Mouse (Mus musculus): ENCODE results near the gene Gimap1.

The Gimap1 gene

GRCm38 (mm10) chr6:48739780-48740055, 864 bp downstream of the Gimap1 start:
- DNase-seq (ENCODE audit: low read depth, low spot score): no peak

DNA sequence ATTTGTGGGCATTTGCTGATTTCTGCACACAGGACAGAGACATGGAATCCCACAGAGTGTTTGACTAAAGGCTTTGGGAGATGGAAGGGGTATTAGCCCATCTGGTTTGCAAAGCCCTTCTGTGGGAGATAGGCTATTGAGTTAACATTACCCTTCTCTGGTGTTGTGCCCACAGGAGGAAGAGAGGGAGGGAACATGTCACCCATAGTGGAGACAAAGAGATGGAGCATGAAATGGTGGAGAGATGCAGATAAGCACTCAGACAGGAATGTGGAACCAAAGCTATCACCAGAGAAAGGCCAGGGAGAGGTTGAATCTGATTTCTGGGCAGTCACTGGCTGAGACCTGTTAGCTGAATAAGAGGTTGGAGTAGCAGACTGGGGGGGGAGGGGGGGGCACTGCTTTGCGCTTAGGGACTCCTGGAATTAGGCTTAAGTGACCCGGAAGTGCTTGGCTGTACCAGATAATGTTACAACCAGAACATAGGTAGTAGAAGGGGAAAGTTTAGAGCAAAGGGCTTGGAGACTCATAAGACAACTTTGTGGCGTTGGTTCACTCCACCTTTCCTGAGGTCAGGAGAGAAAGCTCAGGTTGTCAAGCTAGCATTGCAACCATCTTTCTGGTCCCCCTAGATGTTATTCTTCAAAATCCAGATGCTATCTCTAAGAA, 1.8 kb downstream of the Gimap1 start:
- no peak for DNase-seq (ENCODE audit: low read depth, low spot score)

DNA sequence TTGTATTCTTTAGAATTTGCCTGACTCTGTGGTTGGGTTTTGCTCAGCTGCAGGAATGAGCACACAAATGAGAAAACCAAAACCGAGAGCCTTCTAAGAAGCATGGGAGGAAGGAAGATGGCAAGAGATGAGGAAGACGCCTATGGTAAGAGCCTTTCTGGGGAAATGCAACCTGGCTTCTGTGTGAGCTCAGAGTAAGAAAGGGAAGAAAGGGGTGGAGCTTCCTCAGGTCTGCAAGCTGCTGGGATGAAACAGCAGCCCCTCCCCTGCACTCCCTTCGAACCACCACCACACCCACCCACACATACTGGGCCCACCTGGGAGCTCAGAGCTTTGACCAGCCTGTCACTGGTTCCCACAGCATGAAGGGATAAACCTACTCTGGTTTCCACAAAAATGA, 2.4 kb downstream of the Gimap1 start:
- no peak for DNase-seq (ENCODE audit: low read depth, low spot score)

- no peak for DNase-seq (ENCODE audit: low read depth, low spot score)
Measured at GRCm38 (mm10) chr6:48741711-48742206, 2.9 kb downstream of the Gimap1 start.

- peak; percentile 20 for DNase-seq (ENCODE audit: low read depth, low spot score)
Measured at GRCm38 (mm10) chr6:48742422-48743351, 3.8 kb downstream of the Gimap1 start.

- no peak for DNase-seq (ENCODE audit: low read depth, low spot score)
Measured at GRCm38 (mm10) chr6:48745490-48745889, 6.6 kb downstream of the Gimap1 start.

DNA sequence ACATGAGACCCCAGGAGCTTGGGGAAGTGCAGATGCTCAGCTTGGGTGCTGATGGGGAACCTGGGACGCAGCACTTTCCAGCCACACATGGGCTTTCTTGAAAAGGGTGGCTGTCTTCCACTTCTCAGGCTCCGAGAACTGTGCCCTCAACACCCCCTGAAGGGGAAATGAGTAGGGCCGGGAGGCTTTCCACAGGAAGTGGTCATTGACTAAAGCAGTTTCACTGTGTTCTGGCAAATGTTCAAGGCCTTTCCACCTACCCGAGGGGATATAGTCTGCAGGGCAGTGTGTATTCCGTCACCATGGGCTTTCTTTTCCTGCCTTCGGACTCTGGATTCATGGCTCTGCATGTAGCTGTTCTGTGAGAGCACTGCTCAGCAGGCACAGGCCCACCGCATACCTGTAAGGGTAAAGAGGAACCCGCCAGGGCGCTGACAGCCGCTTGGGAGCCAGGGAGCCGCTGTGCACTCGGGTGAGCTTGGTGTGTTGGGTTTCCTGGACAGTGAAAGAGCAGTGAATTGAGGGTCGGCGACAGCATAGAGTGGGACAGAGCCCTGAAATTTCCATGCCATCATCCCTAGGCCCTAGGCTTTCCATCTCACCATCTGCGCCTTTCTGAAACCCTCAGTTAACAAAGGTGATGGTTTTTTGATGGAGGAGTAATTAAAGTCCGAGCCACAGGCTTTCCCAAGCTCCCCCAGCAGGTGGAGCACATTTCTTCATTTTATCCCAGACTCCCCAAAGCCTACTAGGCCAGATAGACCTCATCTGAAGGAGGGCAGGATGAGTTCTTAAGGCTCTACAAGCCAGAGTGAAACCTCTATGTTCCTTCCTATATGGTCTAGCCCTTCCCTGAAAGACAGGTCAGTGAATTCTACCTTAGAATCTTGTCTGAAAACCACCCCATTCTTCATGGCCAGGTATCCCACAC, 7.4 kb downstream of the Gimap1 start, which contains the start of gene Gimap5:
Gimap5 (plus strand) TSS at position 239 of the 931 bp plus-strand sequence.
- no peak for DNase-seq (ENCODE audit: low read depth, low spot score)

- no peak for DNase-seq (ENCODE audit: low read depth, low spot score)
Measured at GRCm38 (mm10) chr6:48747091-48747966, 8.5 kb downstream of the Gimap1 start.

- no peak for DNase-seq (ENCODE audit: low read depth, low spot score)
Measured at GRCm38 (mm10) chr6:48763567-48764270, 24.9 kb downstream of the Gimap1 start.

DNA sequence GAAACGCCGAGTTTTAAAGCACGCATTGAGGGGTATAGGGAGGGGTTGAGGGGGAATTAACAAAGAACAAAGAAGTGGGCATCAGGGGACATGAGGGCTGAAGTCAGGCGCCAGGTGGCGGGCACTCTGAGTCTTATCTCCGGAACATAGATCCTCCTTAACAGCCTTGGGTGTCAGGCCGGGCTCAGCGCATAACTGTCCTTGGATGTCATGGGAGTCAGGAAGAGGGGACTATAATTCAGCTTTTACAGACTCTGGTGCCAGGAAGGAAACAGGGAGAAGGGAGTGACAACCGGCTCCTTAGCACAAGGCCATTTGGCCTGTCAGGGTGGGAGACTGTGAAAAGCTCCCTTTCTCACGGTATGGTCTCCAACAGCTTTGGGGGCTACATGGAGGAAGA, 25.6 kb downstream of the Gimap1 start:
- DNase-seq (ENCODE audit: low read depth, low spot score): no peak

GRCm38 (mm10) chr6:48768178-48768869, 29.5 kb downstream of the Gimap1 start:
- DNase-seq (ENCODE audit: low read depth, low spot score): no peak

DNA sequence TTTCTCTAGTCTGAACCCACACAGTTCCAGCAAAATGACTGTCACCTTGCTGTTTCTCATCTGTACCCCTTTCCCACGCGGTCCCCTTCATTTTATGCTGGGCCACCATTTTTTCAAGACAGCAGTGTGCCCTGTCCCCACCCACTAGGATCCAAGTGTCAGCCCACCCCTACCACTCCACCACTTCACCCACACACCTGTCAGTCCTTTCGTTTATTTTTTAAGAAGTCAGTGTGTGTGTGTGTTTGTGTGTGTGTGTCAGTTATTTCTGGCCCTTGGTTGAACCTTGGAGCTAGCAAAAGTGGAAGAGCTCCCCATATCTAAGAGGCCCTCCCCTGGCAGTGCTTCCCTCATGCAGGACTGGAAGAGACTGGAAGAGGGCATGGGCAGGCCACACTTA, 30.1 kb downstream of the Gimap1 start:
- no peak for DNase-seq (ENCODE audit: low read depth, low spot score)

GRCm38 (mm10) chr6:48770696-48771095, 31.8 kb downstream of the Gimap1 start, which contains the start of gene Gimap3:
Gene Gimap3 (minus strand): TSS chr6:48770851.
- DNase-seq (ENCODE audit: low read depth, low spot score): no peak

GRCm38 (mm10) chr6:48772030-48772429, 33.2 kb downstream of the Gimap1 start:
- peak; percentile 79 for DNase-seq (ENCODE audit: low read depth, low spot score)

GRCm38 (mm10) chr6:48784406-48784805, 45.6 kb downstream of the Gimap1 start:
- DNase-seq (ENCODE audit: low read depth, low spot score): no peak

DNA sequence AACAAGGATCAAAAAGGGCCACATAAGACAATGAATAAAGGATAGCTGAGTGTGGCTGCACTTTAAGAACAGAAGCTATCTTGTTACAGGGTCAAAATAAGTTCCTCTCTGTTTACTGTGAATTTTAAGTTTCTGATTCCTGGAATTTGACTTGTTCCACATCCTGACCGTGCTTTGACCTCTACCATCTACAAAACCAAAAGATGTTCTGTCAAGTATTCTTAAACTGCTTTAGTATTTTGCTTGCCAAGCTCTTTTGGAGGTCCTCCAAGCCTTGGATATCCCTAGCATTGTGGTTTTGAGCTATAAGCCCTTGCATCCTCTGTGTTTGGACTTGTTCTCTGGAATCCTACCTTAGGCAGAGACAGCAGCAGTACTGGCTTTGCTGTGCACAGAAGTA, 46.3 kb downstream of the Gimap1 start:
- no peak for DNase-seq (ENCODE audit: low read depth, low spot score)

DNA sequence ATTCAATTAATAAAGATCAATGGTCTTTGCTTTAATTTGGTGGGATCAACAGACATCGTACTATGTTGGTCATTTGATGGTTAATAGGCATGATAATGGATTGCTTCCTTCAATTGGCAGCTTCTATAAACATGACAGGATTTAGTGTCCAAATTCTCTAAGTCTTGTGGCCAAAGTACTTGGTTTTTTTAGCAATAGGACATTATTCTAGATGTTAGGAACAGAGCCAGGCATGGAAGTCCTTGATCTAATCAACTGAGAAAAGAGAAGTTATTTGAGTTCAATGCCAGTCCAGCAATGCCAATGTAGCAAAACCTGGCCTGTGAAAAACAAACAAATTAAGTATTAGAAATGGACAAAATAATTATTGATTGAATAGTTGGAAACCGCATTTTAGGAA, 46.7 kb downstream of the Gimap1 start:
- no peak for DNase-seq (ENCODE audit: low read depth, low spot score)

DNA sequence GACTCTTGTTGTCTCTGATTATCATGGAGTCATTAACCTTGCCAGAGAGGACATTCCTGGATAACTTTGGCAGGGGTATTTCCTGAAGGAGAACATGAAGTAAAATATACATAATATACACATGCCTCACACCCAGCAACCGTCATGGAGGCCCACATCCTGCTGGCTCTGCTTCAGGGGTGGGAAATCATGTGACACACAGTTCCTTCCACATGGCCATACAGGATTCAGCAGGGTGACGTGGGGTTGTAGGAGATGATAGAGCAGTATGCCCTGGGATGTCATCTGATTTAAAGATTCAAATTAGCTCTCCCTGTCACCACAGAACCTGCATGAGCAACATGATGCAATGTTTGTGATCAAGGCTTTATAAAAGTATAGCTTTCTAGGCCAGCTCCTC, 49.0 kb downstream of the Gimap1 start:
- no peak for DNase-seq (ENCODE audit: low read depth, low spot score)

Measured in mesoderm, embryonic 11.5 days (tissue).